Mouse (Mus musculus): ENCODE results near the gene Jmjd7.

GRCm38 (mm10) chr2:119988952-119989351, 38.3 kb upstream of the Jmjd7 start:
- no peak for TF ChIP-seq CTCF (IDR thresholded peaks at IDR 0.05; ENCODE audit: extremely low read depth, insufficient read depth, insufficient read length, insufficient replicate concordance)
- TF ChIP-seq POLR2A (IDR thresholded peaks at IDR 0.05; ENCODE audit: low read depth, low read length): no peak

Measured in spleen, adult 2 months (tissue).